Mouse (Mus musculus) erythroblast, embryonic 14.5 days (primary cell): ENCODE measurements around the gene Trim59.

ENCODE experiments used
- GATA1 ChIP-seq: IDR thresholded peaks from 2 replicates; pipeline ENCODE4 v1.6.1; 2012; ENCODE audit warnings: low read length, inconsistent platforms, mixed read lengths
- TAL1 ChIP-seq: IDR thresholded peaks from 3 replicates; pipeline ENCODE4 v1.6.1; 2012; ENCODE audit warnings: low read length, inconsistent platforms, mixed read lengths

DNA sequence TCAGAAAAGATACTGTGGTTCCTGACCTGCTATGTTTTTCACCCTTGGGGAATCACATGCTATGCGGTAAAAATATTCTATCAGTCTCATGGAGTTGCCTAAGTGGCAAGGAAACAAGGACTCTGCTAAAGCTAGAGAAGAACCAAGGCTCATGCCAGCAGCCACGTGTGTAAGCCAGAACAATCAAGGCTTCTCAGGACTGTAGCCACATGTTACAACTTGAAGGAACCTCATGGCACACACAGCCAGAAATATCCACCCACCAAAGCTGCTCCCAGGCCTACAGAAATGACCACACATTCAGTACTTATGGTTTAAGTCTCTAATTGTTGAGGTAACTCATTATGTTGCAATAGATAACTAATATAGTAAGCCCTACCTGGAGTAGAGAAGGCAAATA, 58.0 kb downstream of the Trim59 start:
- no peak for TF ChIP-seq TAL1
- no peak for TF ChIP-seq GATA1
